Mouse (Mus musculus): ENCODE results near the gene Spice1. TPM values are rescaled to one million over a fixed set of nuclear protein-coding genes. Genes with fewer than 3 reads are reported as not detected.

Spice1 gene
- total and polyA plus RNA-seq, 3 experiments: 4.5 to 10.0 (median 9.3) TPM

DNA sequence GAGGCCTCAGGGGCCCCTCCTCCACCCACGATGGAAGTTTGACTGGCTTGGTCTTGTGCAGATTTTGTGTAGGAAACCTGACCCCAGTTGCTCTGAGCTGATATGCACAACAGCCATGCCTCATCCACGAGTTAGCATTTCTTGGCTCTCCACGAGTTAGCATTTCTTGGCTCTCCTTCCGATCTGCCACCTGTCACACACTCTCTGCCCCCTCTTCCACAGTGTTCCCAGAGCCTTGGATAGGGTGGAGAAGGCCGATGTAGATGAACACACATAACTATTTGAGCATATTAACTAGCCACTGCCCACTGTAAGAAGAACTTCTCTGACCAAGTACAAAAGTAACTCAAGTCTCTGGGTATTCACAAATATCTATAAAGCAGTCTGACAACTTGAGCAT lies 81.5 kb downstream of the Spice1 start:
- intact Hi-C loops (cut with DNase I): no loop called here
- no peaks in the 10 kb centered on the region; the same call in 1 of the 2 replicates for H3K27me3 ChIP-seq (ENCODE audit: control insufficient read depth, insufficient read depth, low read length)

DNA sequence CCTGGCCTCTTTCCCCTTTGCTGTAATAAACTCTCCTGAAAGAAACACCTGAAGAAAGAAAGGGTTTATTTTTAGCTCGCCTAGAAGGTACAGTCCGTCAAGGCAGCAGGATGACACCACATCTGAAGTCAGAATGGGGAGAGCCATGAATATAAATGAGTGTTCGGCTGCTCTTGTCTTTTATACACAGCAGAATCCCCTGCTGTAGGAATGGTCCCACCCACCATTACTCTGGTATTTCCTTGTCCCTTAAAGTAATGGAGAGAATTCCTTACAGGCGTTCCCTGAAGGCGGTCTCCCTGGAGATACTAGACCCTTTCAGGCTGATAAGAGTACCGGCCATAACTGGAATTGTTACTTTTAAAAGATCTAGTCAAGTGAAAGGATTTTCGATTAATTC lies 83.1 kb downstream of the Spice1 start:
- Histone ChIP-seq H3K4me1 (ENCODE audit: control insufficient read depth, insufficient read depth, low read length) (no peaks in the 10 kb centered on the region), H3K9ac (ENCODE audit: low read depth, low read length) (no peak overlapping the region), H3K36me3 (ENCODE audit: control insufficient read depth, insufficient read depth, low read length) (peaks cover 2% of the 10 kb centered on the region; the same call in 1 of the 2 replicates), H3K27me3 (ENCODE audit: control insufficient read depth, insufficient read depth, low read length) (no peaks in the 10 kb centered on the region; the same call in 1 of the 2 replicates), H3K79me2 (replicated peaks; ENCODE audit: control insufficient read depth, insufficient read depth, low read length) (no peaks in the 10 kb centered on the region), H3K4me3 (no peak overlapping the region), H3K27ac (no peak overlapping the region)
- TF ChIP-seq POLR2A (IDR thresholded peaks at IDR 0.05; ENCODE audit: insufficient read depth, low read depth, low read length) (no peak), EP300 (IDR thresholded peaks at IDR 0.05; ENCODE audit: insufficient read depth, low read depth, low read length) (no peak), CTCF (IDR thresholded peaks at IDR 0.05) (no peak)
- DNase-seq: no peak
- 55% methylated on average over 7 of the region's 7 CpGs for WGBS
- intact Hi-C loops (cut with DNase I): no loop called here

More for the DNA sequence above, 81.5 kb downstream of the Spice1 start:
- H3K27ac ChIP-seq: no peak overlapping the region
- no peaks in the 10 kb centered on the region for H3K36me3 ChIP-seq (ENCODE audit: control insufficient read depth, insufficient read depth, low read length)
- H3K9ac ChIP-seq (ENCODE audit: low read depth, low read length): no peak overlapping the region
- no peak for DNase-seq
- H3K79me2 ChIP-seq (replicated peaks; ENCODE audit: control insufficient read depth, insufficient read depth, low read length): no peaks in the 10 kb centered on the region
- no peaks in the 10 kb centered on the region for H3K4me1 ChIP-seq (ENCODE audit: control insufficient read depth, insufficient read depth, low read length)
- H3K4me3 ChIP-seq: no peak overlapping the region
- no peak for TF ChIP-seq CTCF (IDR thresholded peaks at IDR 0.05)
- TF ChIP-seq EP300 (IDR thresholded peaks at IDR 0.05; ENCODE audit: insufficient read depth, low read depth, low read length): no peak
- TF ChIP-seq POLR2A (IDR thresholded peaks at IDR 0.05; ENCODE audit: insufficient read depth, low read depth, low read length): no peak
- 53% methylated on average over 5 of the region's 5 CpGs for WGBS

DNA sequence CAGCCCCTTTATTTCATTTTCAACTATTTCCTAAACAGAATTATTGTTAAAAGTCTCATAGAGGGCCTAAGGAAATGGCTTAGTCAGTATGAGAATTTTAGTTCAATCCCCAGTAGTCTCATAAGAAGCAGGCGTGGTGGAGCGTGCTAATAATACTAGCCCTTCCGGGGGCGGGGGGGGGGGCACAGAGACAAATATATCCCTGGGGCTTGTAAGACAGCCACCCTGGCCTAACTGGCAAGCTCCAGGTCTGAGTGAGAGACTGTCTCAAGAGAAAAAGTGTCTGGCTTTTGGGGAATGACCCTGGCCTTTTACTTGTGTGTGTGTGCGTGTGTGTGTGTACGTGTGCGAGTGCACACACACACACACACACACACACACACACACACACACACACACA lies 88.0 kb downstream of the Spice1 start:
- intact Hi-C loops (cut with DNase I): no loop called here
- Histone ChIP-seq H3K4me3 (no peak overlapping the region), H3K27me3 (ENCODE audit: control insufficient read depth, insufficient read depth, low read length) (no peaks in the 10 kb centered on the region), H3K4me1 (ENCODE audit: control insufficient read depth, insufficient read depth, low read length) (no peaks in the 10 kb centered on the region), H3K9ac (ENCODE audit: low read depth, low read length) (no peak overlapping the region), H3K36me3 (ENCODE audit: control insufficient read depth, insufficient read depth, low read length) (peaks cover 2% of the 10 kb centered on the region; the same call in 1 of the 2 replicates), H3K27ac (no peak overlapping the region), H3K79me2 (replicated peaks; ENCODE audit: control insufficient read depth, insufficient read depth, low read length) (no peaks in the 10 kb centered on the region)
- DNase-seq: no peak
- TF ChIP-seq POLR2A (IDR thresholded peaks at IDR 0.05; ENCODE audit: insufficient read depth, low read depth, low read length) (no peak), CTCF (IDR thresholded peaks at IDR 0.05) (no peak), EP300 (IDR thresholded peaks at IDR 0.05; ENCODE audit: insufficient read depth, low read depth, low read length) (no peak)
- 57% methylated on average over 7 of the region's 7 CpGs for WGBS

DNA sequence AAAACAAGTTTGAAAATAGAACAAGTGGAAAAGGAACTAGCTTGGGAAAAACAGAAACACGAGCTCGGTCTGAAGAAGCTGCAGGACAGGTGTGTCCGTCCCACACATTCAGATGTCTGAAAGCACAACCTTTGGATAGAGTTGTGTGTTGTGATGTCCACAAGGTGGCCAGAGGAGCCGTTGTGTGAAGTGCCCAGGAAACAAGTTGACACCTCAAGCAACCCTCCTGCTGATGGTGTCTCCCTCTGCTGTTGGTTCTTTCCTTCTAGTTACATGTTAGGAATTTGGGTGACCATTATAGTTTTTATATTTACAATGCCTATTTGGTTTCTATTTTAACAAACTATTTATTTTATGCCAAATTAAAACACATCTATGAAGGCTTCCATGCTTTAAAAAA lies 88.6 kb downstream of the Spice1 start:
- Histone ChIP-seq H3K36me3 (ENCODE audit: control insufficient read depth, insufficient read depth, low read length) (peaks cover 2% of the 10 kb centered on the region; the same call in 1 of the 2 replicates), H3K4me1 (ENCODE audit: control insufficient read depth, insufficient read depth, low read length) (no peaks in the 10 kb centered on the region), H3K4me3 (no peak overlapping the region), H3K9ac (ENCODE audit: low read depth, low read length) (no peak overlapping the region), H3K79me2 (replicated peaks; ENCODE audit: control insufficient read depth, insufficient read depth, low read length) (no peaks in the 10 kb centered on the region), H3K27ac (no peak overlapping the region), H3K27me3 (ENCODE audit: control insufficient read depth, insufficient read depth, low read length) (no peaks in the 10 kb centered on the region)
- TF ChIP-seq EP300 (IDR thresholded peaks at IDR 0.05; ENCODE audit: insufficient read depth, low read depth, low read length) (no peak), CTCF (IDR thresholded peaks at IDR 0.05) (0 out of 2 replicates have a peak, but pooled peaks have one; percentile 20), POLR2A (IDR thresholded peaks at IDR 0.05; ENCODE audit: insufficient read depth, low read depth, low read length) (no peak)
- intact Hi-C loops (cut with DNase I): no loop called here
- 62% methylated on average over 4 of the region's 4 CpGs for WGBS
- no peak for DNase-seq

Other genes with a start within 250 kb of the Spice1 start
- 10 to 100 TPM; 24.2 to 25.3 TPM for gene Atp6v1a, start 207.4 kb upstream of the Spice1 start, total RNA-seq (2021)
- gene Atp6v1a, start 207.4 kb upstream of the Spice1 start, polyA plus RNA-seq (2012; rRNA removed): 8.3 and 19.2 TPM in 2 replicates
- gene Naa50, start 207.3 kb upstream of the Spice1 start, total RNA-seq (2021): 10 to 100 TPM; 57.6 to 62.1 TPM
- 6.6 and 13.4 TPM in 2 replicates for gene Naa50, start 207.3 kb upstream of the Spice1 start, polyA plus RNA-seq (2012; rRNA removed)
- gene Usf3, start 173.9 kb upstream of the Spice1 start, total RNA-seq (2021): 10 to 100 TPM; 16.5 to 21.2 TPM
- gene Usf3, start 173.9 kb upstream of the Spice1 start, polyA plus RNA-seq (2012; rRNA removed): 5.9 and 8.1 TPM in 2 replicates
- gene Sidt1, start 13.9 kb upstream of the Spice1 start, total RNA-seq (2021): under 1 TPM; 0.32 to 0.37 TPM
- 0.76 and 1.3 TPM in 2 replicates for gene Sidt1, start 13.9 kb upstream of the Spice1 start, polyA plus RNA-seq (2012; rRNA removed)
- not detected for gene Cfap44, start 47.7 kb downstream of the Spice1 start, total RNA-seq (2021)
- 0.55 TPM in 1 of 2 replicates, not detected in the other for gene Cfap44, start 47.7 kb downstream of the Spice1 start, polyA plus RNA-seq (2012; rRNA removed)
- gene Boc, start 211.8 kb downstream of the Spice1 start, total RNA-seq (2021): 1 to 10 TPM; 3.5 to 4.2 TPM
- gene Boc, start 211.8 kb downstream of the Spice1 start, polyA plus RNA-seq (2012; rRNA removed): 4.4 and 5.6 TPM in 2 replicates